Mouse (Mus musculus) c-Kit-positive CD71-positive TER-119-negative erythroid progenitor cells, embryonic 14.5 days (primary cell): ENCODE data around the gene Defb19.

Experiments
- DNase-seq: peaks from one replicate; pipeline ENCODE4 v3.0.0-alpha.2; 2013; ENCODE audit warnings: low read depth

Defb19 gene

DNA sequence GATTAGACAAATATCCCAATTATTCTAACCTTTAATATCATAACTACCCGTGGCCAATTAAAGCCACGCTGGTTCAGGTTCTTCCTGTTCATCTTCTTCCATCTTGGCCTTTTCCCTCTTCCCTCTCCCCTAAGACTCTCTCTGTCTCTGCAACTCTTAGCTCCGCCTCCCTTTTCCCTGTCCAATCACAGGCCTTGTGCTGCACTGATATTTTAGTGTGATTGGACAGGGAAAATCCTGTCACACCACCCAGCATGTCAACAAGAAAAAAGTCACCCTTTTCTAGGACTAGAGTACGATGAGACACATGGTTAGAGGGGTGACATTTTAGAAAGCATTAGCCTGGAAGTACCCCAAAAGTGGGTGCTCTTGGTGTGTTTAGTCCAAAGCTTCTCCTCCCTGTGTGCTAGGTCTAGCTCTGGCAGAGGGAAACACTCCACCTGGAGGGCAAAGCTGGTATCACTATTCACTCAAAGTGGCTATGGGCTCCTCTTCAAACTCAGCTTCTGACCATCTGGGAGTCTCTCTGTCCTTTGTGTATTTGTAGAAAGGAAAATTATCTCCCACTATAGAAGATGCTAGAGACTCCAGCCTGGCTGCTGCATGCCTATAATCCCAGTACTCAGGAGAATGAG, 6.9 kb upstream of the Defb19 start:
- DNase-seq: peak; percentile 7

DNA sequence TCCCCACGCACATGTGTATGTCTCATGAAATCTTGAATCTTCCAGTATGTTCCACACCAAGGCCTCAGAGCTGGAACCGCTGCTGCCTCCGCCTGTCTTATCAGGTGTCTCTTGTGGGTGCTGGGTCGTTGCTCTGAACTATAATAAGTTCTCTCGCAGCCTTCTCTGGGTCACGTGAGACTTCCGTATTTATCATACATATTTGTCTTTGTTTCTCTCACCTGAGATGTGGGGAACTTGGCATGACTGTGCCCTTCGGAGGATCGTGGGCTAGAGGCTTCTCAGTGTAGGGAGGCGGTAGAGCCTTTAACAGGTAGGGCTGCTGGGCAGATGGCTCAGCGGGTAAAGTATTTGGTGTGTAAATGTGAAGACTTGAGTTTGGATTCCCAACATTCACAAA, 500 bp upstream of the Defb19 start:
- no peak for DNase-seq

DNA sequence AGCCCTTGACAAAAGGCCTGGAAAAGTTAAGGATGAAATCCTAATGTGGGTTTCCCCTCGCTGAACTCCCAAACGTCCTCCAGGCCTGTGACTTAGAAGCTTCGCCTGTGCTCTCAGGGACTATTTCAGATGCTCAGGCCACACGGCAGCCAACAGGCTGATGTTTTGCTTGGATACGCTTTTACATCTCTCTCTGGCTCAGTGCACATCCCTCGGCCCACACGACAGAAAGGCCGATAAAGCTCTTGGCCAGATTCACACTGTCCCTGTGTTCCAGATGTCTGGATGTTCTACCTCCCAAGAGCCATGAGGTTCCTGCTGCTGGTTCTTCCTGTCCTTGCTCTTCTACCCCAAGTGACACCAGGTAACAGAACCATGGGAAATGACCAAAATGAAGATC, 6.6 kb downstream of the Defb19 start:
- no peak for DNase-seq

DNA sequence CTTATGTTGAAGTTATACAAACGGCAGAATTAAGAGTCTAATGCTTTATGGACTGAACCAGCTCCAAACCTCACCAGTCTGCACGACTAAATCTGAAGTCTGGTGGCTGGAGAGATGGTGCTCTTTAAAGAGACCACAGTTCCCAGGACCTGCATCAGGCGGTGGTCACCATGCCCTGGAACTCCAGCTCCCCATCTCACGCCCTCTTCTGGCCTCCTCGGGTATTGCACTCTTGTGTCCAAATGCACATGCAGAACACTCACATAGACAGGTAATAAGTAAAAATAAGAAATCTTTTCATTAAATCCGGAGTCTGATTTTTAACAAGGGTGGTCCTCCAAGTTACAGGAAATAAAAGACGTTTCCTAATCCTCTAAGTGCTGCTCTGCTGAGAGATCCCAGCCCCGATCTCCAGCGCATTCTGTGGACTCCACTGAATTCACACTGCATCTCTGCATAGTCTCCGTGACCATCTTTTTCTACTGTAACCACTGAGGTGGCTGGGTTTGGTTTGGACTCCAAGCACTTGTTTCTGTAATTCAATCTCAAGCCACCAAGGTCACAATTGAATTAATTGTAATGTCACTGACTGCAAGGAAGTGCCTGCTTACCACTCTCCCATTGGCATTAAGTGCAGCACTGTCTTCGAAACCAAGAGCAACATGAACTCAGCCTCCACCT, 7.9 kb downstream of the Defb19 start, which contains the start of gene Defb21:
Gene Defb21 (plus strand): TSS at position 631 of the 681 bp plus-strand sequence.
- DNase-seq: peak; percentile 5

DNA sequence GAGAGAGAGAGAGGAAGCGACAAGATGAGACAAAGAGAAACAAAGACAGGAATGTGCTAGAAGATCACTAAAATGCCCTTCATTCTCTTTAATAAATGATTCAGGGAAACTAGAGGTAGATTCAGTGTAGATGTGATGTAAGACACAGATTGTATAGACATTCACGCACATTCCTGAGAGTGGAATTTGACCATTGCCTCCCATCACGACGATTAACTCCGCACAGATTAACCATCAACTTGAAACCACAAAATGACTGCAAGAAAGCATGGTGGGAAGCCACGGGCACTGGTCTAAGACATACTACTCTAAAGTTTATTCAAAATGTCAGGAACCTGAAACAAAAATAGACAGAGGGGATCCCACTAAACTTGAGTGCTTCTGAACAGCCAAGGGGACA, 9.8 kb downstream of the Defb19 start:
- no peak for DNase-seq

DNA sequence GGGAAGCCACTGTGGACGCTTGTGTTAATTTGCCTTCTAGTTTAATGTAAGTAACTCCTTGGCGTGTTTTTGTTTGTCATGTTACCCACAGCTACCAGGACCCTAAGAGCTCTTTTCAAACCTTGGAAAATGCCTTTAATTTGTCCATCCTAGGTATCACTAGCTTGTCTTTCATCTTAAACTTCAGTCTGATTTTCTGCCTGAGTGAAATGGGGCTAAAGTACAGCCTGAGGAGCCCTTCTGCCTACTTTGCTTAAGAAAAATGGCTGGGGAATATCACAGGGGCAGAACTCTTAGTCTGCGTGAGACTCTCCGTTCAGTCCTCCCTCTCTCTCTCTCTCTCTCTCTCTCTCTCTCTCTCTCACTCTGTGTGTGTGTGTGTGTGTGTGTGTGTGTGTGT, 10.2 kb downstream of the Defb19 start:
- DNase-seq: no peak

DNA sequence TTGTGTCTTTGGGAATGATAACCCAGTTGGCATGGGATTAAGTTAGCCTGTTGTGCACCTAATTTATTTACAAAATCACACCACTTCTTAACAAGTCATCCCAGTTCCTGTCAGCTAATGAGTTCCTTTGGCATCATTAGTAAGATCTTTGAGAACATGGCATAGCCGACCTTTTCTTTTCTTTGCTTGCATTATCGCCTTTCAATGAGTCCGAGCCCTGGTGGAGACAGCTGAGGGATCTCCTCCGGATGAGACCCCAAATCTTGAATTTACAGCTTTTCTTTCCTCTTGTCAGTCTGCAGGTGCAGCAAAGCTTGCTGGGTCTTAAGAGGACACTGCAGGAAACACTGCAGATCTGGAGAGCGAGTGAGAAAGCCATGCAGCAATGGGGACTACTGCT, 11.1 kb downstream of the Defb19 start, which contains the start of gene Gm17416:
Gene Gm17416 (plus strand): TSS at position 301 of the 400 bp plus-strand sequence.
- no peak for DNase-seq

DNA sequence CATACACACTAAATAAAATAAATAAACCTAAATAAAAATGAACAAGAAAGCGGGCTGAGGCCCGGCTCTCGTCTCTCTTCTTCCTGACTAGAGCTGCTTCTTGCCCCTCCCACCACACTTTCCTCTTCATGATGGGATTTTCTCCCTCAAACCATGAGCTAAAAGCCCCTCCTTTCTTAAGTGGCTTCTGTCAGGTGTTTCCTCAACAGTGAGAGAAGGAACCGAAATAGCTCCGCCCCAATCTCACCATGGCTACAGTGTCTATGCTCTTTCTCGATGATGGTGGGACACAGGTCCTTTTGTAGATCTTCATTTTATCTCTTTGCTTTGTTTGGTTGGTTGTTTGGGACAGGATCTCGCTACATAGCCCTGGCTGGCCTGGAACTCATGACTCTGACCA, 23.5 kb downstream of the Defb19 start:
- no peak for DNase-seq

DNA sequence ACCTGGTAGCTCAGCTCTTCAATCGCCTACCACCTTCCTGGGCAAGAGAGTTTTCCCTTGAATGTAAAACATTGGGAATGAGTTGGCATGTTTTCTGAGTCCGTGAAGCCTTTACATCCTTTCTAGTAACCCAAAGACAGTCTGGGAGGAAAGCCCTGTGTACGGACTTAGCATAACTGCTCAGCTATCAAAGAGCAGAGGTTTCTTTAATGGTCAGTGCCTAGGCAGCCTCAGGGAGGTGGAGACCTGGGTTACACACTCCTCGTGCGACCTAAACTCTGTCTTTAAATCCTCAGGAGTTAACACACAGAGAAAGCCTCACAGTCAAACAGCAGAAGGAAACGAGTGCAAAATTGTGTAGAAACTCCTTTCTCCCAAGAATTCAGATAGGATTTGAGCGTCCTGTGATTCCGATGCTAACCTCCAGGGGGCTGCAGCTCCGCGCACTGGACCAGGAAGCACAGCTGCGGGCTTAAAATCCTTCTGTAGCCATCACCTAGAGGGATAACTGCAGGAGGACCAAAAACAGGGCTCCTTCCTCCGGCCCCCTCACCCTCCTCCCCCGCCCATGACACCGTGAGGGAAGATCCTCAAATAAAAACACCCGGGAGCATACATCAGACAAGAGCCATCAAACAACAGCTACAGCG, 26.2 kb downstream of the Defb19 start:
- no peak for DNase-seq

DNA sequence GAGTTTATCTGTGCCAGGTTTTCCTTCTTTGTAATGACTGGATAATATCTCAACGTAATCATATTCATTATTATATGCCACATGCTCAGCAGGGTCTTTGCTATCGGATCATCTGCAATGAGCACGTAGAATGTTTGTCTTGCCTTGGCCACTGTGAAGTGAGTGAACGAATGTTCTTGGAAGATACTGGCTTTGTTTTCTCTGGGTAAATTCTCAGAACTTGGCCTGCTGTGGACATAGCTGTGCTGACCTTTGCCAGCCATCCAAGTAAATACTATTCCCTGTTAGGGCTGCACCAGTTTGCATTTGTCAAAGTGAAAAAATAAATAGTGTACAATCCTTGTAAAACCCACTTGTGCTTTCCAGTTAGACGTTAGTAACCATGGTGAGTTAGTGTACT, 32.0 kb downstream of the Defb19 start:
- DNase-seq: no peak

DNA sequence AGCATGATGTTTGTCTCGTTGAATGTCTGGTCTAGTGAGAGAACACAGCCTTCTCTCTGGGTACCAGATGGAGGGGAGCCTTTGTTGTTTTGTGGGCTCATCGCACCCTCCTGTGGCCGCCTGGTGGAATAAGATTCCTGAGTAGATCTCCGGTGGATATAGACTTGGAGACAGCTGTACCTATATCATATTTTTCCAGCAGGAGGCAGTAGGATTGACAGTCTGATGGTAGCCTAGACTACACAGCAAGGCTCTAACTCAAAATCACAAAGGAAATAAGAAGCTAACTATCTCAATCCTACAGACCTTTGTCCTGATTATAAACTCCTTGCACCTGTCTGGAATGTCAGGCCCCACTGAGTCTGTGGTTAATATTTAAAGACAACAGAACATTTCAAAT, 35.4 kb downstream of the Defb19 start:
- DNase-seq: no peak

DNA sequence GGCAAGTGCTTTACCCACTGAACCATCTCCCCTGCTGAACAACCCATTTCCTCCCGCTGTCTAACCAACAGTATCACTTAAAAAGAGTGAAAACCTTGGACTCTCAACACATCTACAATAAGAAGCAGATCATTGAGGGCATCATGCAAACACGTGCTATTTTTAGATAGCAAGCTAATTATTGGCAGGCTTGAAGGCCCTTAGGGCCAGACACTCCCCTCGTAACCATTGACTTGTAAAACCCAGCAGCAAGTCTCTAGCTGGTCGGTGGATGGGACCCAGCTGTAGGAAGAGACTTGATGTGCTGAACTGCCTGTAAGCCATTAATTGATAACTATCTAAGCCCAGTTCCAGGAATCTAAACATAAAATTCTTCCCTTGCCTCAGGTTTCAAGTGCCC, 36.6 kb downstream of the Defb19 start:
- no peak for DNase-seq

DNA sequence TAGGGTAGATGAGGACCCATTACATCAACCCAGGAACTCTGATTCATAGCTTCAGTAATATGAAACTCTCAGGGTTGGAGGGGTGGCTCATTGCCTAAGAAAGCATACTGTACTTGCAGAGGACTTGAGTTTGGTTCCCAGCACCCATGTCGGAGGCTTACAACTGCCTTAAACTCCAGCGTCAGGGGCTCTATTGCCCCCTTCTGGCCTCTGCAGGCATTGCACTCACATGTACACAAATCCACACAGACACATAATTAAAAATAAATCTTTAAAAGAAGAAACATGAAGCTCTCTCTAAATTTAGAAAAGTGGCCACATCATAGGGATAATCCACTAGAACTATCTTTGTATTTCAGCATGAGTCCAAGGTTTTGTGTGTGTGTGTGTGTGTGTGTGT, 37.2 kb downstream of the Defb19 start:
- no peak for DNase-seq

DNA sequence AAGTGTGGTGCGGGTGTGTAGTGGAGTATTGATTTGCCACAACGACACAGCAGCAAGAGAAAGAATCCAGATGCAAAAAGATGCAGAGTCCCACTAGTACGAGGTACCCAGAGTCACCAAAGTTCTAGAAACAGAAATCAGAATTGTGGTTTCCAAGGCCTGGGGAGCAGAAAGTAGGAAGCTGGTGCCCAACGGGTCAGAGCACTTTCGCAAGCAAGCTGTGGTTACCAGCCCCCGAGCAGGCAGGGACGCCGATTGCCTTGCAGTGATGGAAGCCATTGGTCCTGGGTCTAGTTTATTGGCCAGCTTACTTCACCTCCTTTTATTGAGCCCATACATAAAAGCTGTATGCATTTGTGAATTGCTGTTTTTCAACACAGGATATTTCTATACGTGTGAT, 38.1 kb downstream of the Defb19 start:
- DNase-seq: no peak

DNA sequence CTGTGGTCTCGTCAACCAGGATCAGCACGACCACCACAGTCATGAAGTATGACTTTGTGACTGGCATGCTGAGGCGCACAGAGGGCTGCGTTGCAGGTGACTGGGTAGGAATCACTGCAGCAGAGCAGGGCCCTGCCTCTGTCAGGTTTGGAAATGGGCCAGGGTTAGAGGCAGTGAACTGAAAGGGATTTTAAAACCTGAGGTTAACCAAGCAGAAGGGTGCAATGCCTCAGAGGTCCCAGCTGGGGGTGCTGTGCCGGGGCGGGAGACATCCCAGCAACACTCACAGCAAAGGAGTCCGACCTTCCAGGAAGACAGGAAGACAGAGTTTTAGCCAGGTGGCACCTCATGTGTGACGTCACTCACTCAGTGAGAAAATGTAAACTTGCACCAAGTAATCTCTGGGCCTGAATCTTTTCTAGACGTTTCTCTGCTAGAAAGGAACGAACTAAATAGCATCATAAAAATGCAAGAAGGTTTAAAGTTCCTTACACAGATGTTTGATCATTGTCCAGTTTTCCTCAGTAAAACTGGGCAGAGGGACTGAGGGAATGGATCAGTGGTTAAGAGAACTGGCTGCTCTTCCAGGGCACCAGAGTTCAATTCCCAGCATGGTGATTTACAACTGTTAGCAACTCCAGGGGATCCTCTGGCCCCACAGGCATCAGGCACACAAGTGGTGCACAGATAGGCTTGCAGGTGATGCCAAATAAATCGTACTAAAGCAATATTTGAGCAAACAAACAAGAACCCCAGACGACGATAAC, 40.0 kb downstream of the Defb19 start, which contains the start of gene Defb29:
Gene Defb29 (minus strand): TSS at position 155 of the 767 bp plus-strand sequence.
- DNase-seq: no peak
